Comparison of ENCODE assay signal across 8 mouse cellular contexts in the genomic region with DNA sequence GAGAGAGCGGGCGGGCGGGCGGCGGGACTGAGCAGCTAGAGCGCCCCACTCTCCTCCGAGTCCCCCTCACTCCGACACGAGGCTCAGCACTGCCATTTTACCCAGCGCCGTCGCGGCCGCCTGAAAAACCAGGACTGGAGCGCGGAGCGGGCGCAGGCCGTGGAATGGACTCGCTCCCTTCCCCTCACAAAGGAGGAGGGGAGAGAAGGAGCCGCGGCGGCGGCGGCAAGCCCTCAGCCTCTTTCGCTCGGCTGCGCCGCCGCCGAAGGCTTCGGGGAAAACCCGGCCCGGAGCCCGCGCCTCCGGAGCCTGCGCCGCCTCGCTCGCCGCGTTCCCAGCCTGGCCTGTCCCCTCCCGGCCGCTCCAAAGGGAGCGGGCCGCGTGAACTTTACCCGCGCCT. TPM values are rescaled to one million over a fixed set of nuclear protein-coding genes. Genes with fewer than 3 reads are reported as not detected.
DNase-seq lines count a peak whose midpoint lies in the region; ATAC-seq and TF ChIP-seq lines count a peak whose summit lies in the region.

No protein-coding gene starts in this region.

- H3K4me1 ChIP-seq in CH12.LX (ENCODE audit: control insufficient read depth in 1 of 2, insufficient read depth in 2 of 2): peaks cover 2 to 25% of the 10 kb centered on the region in 2 experiments; a peak in 3 of 4 replicates
- H3K4me1 ChIP-seq in forebrain, embryonic 10.5 days: peaks cover 58% of the 10 kb centered on the region
- peaks cover 37% of the 10 kb centered on the region for H3K4me1 ChIP-seq in heart, embryonic 15.5 days (replicated peaks)
- peaks cover 52% of the 10 kb centered on the region for H3K4me1 ChIP-seq in liver, embryonic 12.5 days
- H3K4me1 ChIP-seq in stomach, embryonic 14.5 days (ENCODE audit: control insufficient read depth, insufficient read depth, low read length): peaks cover 31% of the 10 kb centered on the region

- 0 out of 4 replicates have a peak, but pooled peaks of 1 of the 2 experiments have one; percentile 17 for TF ChIP-seq CTCF in CH12.LX (conservative IDR thresholded peaks at IDR 0.05 in 1 of 2, IDR thresholded peaks at IDR 0.05 in 1 of 2; ENCODE audit: low read depth in 2 of 2, low read length in 2 of 2)

- no peaks in the 10 kb centered on the region for H3K27me3 ChIP-seq in CH12.LX (replicated peaks)
- H3K27me3 ChIP-seq in forebrain, embryonic 10.5 days (ENCODE audit: poor library complexity, severe bottlenecking): no peaks in the 10 kb centered on the region
- no peaks in the 10 kb centered on the region for H3K27me3 ChIP-seq in heart, embryonic 15.5 days
- no peaks in the 10 kb centered on the region for H3K27me3 ChIP-seq in liver, embryonic 12.5 days (replicated peaks)
- H3K27me3 ChIP-seq in stomach, embryonic 14.5 days (ENCODE audit: control insufficient read depth, insufficient read depth, low read length): no peaks in the 10 kb centered on the region

- DNase-seq in CH12.LX (ENCODE audit: extremely low read depth): peak; percentile 93
- peak; percentile 93 for DNase-seq in c-Kit-positive CD71-negative TER-119-negative erythroid progenitor cells, embryonic 14.5 days (ENCODE audit: low read depth)
- peak; percentile 98 for DNase-seq in forebrain, embryonic 10.5 days (ENCODE audit: extremely low spot score, low spot score)
- DNase-seq in kidney, postnatal 14 days: peak; percentile 99
- DNase-seq in natural killer cell, adult 2 months (ENCODE audit: low spot score in 2 of 2): peak; percentile 93 to 96

- H3K36me3 ChIP-seq in CH12.LX (replicated peaks in 1 of 2; ENCODE audit: control insufficient read depth in 1 of 2, insufficient read depth in 1 of 2, low read length in 1 of 2): peaks cover 1 to 9% of the 10 kb centered on the region in 2 experiments
- H3K36me3 ChIP-seq in forebrain, embryonic 10.5 days (replicated peaks): peaks cover 18% of the 10 kb centered on the region
- peaks cover 3% of the 10 kb centered on the region; the same call in 1 of the 2 replicates for H3K36me3 ChIP-seq in heart, embryonic 15.5 days
- peaks cover 13% of the 10 kb centered on the region for H3K36me3 ChIP-seq in liver, embryonic 12.5 days
- H3K36me3 ChIP-seq in stomach, embryonic 14.5 days (ENCODE audit: control insufficient read depth, insufficient read depth, low read length): no peaks in the 10 kb centered on the region; the same call in 1 of the 2 replicates

- peak; percentile 73 for ATAC-seq in heart, embryonic 15.5 days (replicated peaks; ENCODE audit: insufficient number of reproducible peaks, insufficient read depth, low FRiP score, low read depth)
- peak; percentile 78 for ATAC-seq in liver, embryonic 12.5 days
- peak; percentile 83 for ATAC-seq in stomach, embryonic 14.5 days (ENCODE audit: insufficient number of reproducible peaks, insufficient read depth, low FRiP score, low read depth)

- peak overlapping the region; percentile 100 for H3K9ac ChIP-seq in CH12.LX (ENCODE audit: insufficient read depth, low read depth)
- peak overlapping the region; percentile 100 for H3K9ac ChIP-seq in heart, embryonic 15.5 days
- peak overlapping the region; percentile 100 for H3K9ac ChIP-seq in liver, embryonic 12.5 days
- peak overlapping the region; percentile 100 for H3K9ac ChIP-seq in stomach, embryonic 14.5 days (replicated peaks; ENCODE audit: low read depth, low read length)

- TF ChIP-seq POLR2A in CH12.LX (IDR thresholded peaks at IDR 0.05; ENCODE audit: low read depth, low read length): peak; percentile 71; the same call in 1 of the 2 replicates

- dilution Hi-C loops in CH12.LX (cut with MboI; ENCODE audit: extremely low pct_ligation_motif_present, extremely low pct_unique_long_range_greater_than_20kb, low sequenced_read_pairs): no loop called here

- in situ Hi-C loops in CH12.LX (cut with MboI; ENCODE audit: low pct_ligation_motif_present, low pct_unique_long_range_greater_than_20kb, low sequenced_read_pairs): loop anchor here (10.0 kb wide), 1 partner anchor 79 kb away; the partner anchor contains the start of gene Pigv

- H3K27ac ChIP-seq in CH12.LX (ENCODE audit: insufficient read depth, low read depth): peak overlapping the region; percentile 92
- peak overlapping the region; percentile 100 for H3K27ac ChIP-seq in forebrain, embryonic 10.5 days
- H3K27ac ChIP-seq in heart, embryonic 15.5 days: peak overlapping the region; percentile 100
- H3K27ac ChIP-seq in liver, embryonic 12.5 days: peak overlapping the region; percentile 100
- peak overlapping the region; percentile 100 for H3K27ac ChIP-seq in stomach, embryonic 14.5 days (ENCODE audit: low read length)

- under 1% methylated on average over 48 of the region's 50 CpGs for WGBS in forebrain, embryonic 10.5 days
- WGBS in heart, embryonic 15.5 days: under 1% methylated on average over 48 of the region's 50 CpGs
- under 1% methylated on average over 40 of the region's 50 CpGs for WGBS in liver, embryonic 12.5 days (ENCODE audit: insufficient replicate concordance)
- WGBS in stomach, embryonic 14.5 days: 0% methylated on average over 29 of the region's 50 CpGs

- peaks cover 58% of the 10 kb centered on the region for H3K79me2 ChIP-seq in CH12.LX (replicated peaks; ENCODE audit: control insufficient read depth, extremely low read depth, insufficient read depth, poor library complexity, severe bottlenecking)

- H3K4me2 ChIP-seq in CH12.LX (ENCODE audit: insufficient read depth, low read depth, poor library complexity, severe bottlenecking): peak overlapping the region; percentile 96
- H3K4me2 ChIP-seq in heart, embryonic 15.5 days: peak overlapping the region; percentile 90
- H3K4me2 ChIP-seq in liver, embryonic 12.5 days: peak overlapping the region; percentile 97
- peak overlapping the region; percentile 86 for H3K4me2 ChIP-seq in stomach, embryonic 14.5 days (replicated peaks; ENCODE audit: low read depth, low read length)

- H3K4me3 ChIP-seq in CH12.LX (replicated peaks in 1 of 3; ENCODE audit: low read depth in 2 of 3, low read length in 2 of 3, poor library complexity in 1 of 3): peak overlapping the region; percentile 53 to 98 (median 82)
- peak overlapping the region; percentile 100 for H3K4me3 ChIP-seq in forebrain, embryonic 10.5 days
- H3K4me3 ChIP-seq in heart, embryonic 15.5 days: peak overlapping the region; percentile 91
- H3K4me3 ChIP-seq in liver, embryonic 12.5 days: peak overlapping the region; percentile 99
- peak overlapping the region; percentile 100 for H3K4me3 ChIP-seq in stomach, embryonic 14.5 days (ENCODE audit: low read depth, low read length)

- TF ChIP-seq RAD21 in CH12.LX (IDR thresholded peaks at IDR 0.05; ENCODE audit: low read depth, low read length): no peak; the same call in 1 of the 2 replicates

- peaks cover 3% of the 10 kb centered on the region for H3K9me3 ChIP-seq in CH12.LX (replicated peaks; ENCODE audit: low read length)
- H3K9me3 ChIP-seq in forebrain, embryonic 10.5 days: no peaks in the 10 kb centered on the region
- no peaks in the 10 kb centered on the region for H3K9me3 ChIP-seq in heart, embryonic 15.5 days (replicated peaks)
- no peaks in the 10 kb centered on the region for H3K9me3 ChIP-seq in liver, embryonic 12.5 days (replicated peaks)
- H3K9me3 ChIP-seq in stomach, embryonic 14.5 days (ENCODE audit: control insufficient read depth, low read depth, low read length): no peaks in the 10 kb centered on the region

- TF ChIP-seq EP300 in CH12.LX (IDR thresholded peaks at IDR 0.05; ENCODE audit: low read length): 0 out of 2 replicates have a peak, but pooled peaks have one; percentile 24

TF ChIP-seq in CH12.LX, 34 proteins besides CTCF, POLR2A, EP300 and RAD21 (continues in another document):
- peak; percentile 77 for TF ChIP-seq HCFC1 (IDR thresholded peaks at IDR 0.05; ENCODE audit: low read depth, low read length)
- peak; percentile 98 for TF ChIP-seq UBTF (IDR thresholded peaks at IDR 0.05; ENCODE audit: low read depth, low read length)
- TF ChIP-seq BHLHE40 (IDR thresholded peaks at IDR 0.05; ENCODE audit: low read depth, low read length): peak; percentile 40; the same call in 1 of the 2 replicates
- peak; percentile 41; the same call in 1 of the 2 replicates for TF ChIP-seq RCOR1 (conservative IDR thresholded peaks at IDR 0.05; ENCODE audit: low read depth, low read length)
- TF ChIP-seq USF2 (conservative IDR thresholded peaks at IDR 0.05; ENCODE audit: low read depth, low read length): no peak
- TF ChIP-seq ZNF384 (IDR thresholded peaks at IDR 0.05; ENCODE audit: low read depth, low read length): no peak; the same call in 1 of the 2 replicates
- TF ChIP-seq ELF1 (IDR thresholded peaks at IDR 0.05; ENCODE audit: low read depth, low read length): peak; percentile 68
- TF ChIP-seq MXI1 (IDR thresholded peaks at IDR 0.05; ENCODE audit: low read depth, low read length): peak; percentile 70; the same call in 1 of the 2 replicates
- no peak for TF ChIP-seq E2F4 (IDR thresholded peaks at IDR 0.05; ENCODE audit: insufficient replicate concordance, low read depth, low read length)
- TF ChIP-seq MAX (IDR thresholded peaks at IDR 0.05; ENCODE audit: low read length): peak; percentile 84
- TF ChIP-seq MEF2A (IDR thresholded peaks at IDR 0.05; ENCODE audit: borderline replicate concordance, low read depth, low read length): peak; percentile 83
- TF ChIP-seq MYC (IDR thresholded peaks at IDR 0.05; ENCODE audit: low read depth, low read length): peak; percentile 75; the same call in 1 of the 2 replicates
- TF ChIP-seq JUN (IDR thresholded peaks at IDR 0.05; ENCODE audit: insufficient read depth, low read depth, low read length): no peak
- 0 out of 2 replicates have a peak, but pooled peaks have one; percentile 26 for TF ChIP-seq ZMIZ1 (IDR thresholded peaks at IDR 0.05; ENCODE audit: low read depth, low read length)
- TF ChIP-seq SIN3A (IDR thresholded peaks at IDR 0.05; ENCODE audit: low read length): peak; percentile 97
- peak; percentile 41; the same call in 1 of the 2 replicates for TF ChIP-seq ETS1 (conservative IDR thresholded peaks at IDR 0.05; ENCODE audit: low read depth, low read length)
- TF ChIP-seq NELFE (IDR thresholded peaks at IDR 0.05; ENCODE audit: low read depth, low read length): 0 out of 2 replicates have a peak, but pooled peaks have one; percentile 25
- peak; percentile 64 for TF ChIP-seq NRF1 (IDR thresholded peaks at IDR 0.05; ENCODE audit: low read depth, low read length)
- peak; percentile 89; the same call in 1 of the 2 replicates for TF ChIP-seq CHD1 (IDR thresholded peaks at IDR 0.05; ENCODE audit: low read depth, low read length)

RNA-seq across cellular contexts. Expression of gene Arid1a, which starts 2.3 kb away (rescaled TPM):
- total RNA-seq in CH12.LX (2012; rRNA removed): 17.9 and 19.1 TPM in 2 replicates
- 4.7 and 6.4 TPM in 2 replicates for total RNA-seq in CH12.LX (2014; rRNA removed)
- 36.3 and 47.1 TPM in 2 replicates for polyA plus RNA-seq in CH12.LX (2012; ENCODE audit: insufficient read length, low read depth)
- polyA plus RNA-seq in forebrain, embryonic 10.5 days (2016; fragmentation: Nextera tagmentation; extraction: Ambion mirVana): 35.3 and 38.8 TPM in 2 replicates
- polyA plus RNA-seq in heart, embryonic 15.5 days (2015; fragmentation: Nextera tagmentation; extraction: Ambion mirVana): 16.5 and 20.4 TPM in 2 replicates
- polyA plus RNA-seq in liver, embryonic 12.5 days (2016; fragmentation: Nextera tagmentation; extraction: Ambion mirVana): 14.7 TPM in 2 replicates
- 42.0 and 49.4 TPM in 2 replicates for polyA plus RNA-seq in stomach, embryonic 14.5 days (2014; fragmentation: Nextera tagmentation; extraction: Ambion mirVana)

Comparison
In these comparisons a context has a peak if more than half of its experiments do, and no peak if none do; other contexts are left out.
1. Peak in every context shown above with its lines: DNase-seq, ATAC-seq, H3K4me3 ChIP-seq and H3K27ac ChIP-seq.